Mouse (Mus musculus) heart, postnatal 4 days (tissue): ENCODE results near the gene Kctd8. TPM values are rescaled to one million over a fixed set of nuclear protein-coding genes. Genes with fewer than 3 reads are reported as not detected.
A peak's percentile ranks its signal among the peaks of the same experiment; 100 is the strongest.
"Not testable (repeated sequence)": the region's sequence is repeated elsewhere in the genome, so short reads cannot be mapped to it uniquely, and the experiment has no call there.

Experiments used
- DNase-seq: peaks from one replicate; pipeline ENCODE4 v3.0.0; 2021
- total RNA-seq, 2 experiments: library from RNA; stranded (reverse); gene quantifications; 2 replicates each; pipeline ENCODE4 v1.2.3; 2021

Kctd8 gene
- under 1 TPM; 0.50 to 0.79 TPM for total RNA-seq

- DNase-seq: peak; percentile 75
Measured at GRCm38 (mm10) chr5:69340919-69341801, at the start of gene Kctd8. Gene Kctd8, minus strand, starts transcription at chr5:69341679.

DNA sequence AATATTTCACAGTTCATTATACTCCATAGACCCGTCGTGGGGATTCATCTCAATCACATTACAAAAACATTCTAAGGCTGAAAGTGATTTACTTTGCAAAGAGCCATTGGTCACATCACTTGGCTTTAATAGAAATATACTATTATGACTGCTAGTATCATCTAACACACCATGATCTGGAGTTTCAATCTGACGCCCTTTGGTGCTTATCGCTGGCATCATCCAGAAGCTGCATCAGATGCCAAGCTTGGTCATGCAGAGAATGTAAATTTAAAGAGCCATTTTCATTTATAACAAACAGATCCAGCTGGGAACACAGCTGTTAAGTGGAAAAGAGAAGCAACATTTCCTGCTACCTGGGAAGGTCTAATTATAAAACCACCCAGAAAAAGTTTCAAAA is 37.6 kb upstream of the Kctd8 start:
- DNase-seq: no peak

DNA sequence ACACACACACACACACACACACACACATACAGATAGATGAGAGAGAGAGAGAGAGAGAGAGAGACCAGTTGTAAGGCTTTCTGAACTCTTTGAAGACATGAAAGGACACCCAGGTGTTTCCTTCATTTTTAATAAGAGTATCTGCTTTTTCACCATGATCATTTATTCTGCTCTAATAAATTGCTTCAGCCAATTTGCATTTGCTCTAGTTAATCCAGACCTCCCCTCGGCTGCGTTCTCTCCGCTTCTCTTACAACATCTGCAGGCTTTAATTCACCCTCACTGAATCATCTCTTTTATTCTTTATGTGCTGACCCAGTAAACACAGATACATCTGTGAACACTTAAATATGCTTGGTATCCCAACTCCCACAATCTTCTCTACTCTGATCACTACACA is 9.1 kb upstream of the Kctd8 start:
- DNase-seq: no peak

DNA sequence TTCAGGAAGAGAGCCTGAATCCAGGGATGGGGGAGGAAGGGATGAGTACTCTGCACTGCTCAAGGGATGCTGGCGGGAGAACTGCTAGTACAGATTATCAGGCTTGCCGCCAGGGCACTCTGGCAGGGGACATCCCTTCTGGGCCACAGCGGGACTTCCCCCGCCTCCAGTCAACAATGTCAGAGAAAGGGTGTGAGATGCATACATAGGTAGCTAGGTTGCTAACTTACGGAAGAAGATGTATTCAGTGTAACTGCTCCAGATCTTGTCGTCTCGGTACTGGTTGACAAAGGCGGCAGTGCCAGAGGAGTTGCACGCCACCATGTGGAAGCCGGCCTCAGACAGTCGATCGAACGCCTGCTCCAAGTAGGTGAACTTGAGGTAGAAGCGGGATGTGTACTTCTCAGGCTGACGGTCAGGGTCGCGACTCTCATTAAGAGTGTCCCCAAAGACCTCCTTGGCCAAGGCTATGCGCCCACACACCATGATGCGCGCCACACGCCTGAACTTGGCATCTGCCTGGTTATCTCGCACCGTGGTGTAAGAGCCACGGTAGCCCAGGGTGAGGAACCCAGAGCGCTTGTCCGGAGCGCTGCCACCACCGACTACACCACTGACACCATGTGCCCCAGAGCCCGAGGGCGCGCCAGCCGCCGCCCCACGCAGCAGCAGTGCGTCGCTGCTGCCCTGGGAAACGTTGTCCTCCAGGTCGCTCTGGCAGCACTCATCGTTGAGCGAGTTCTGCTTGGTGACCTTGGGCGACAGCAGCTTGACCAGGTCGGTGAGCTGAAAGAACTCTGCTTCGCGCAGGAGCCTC is 1.2 kb downstream of the Kctd8 start:
- peak; percentile 24 for DNase-seq

- no peak for DNase-seq
Measured at GRCm38 (mm10) chr5:69339623-69339970, 1.9 kb downstream of the Kctd8 start.

GRCm38 (mm10) chr5:69338916-69339622 is 2.4 kb downstream of the Kctd8 start:
- DNase-seq: no peak

- DNase-seq: no peak
Measured at GRCm38 (mm10) chr5:69327561-69327960, 13.9 kb downstream of the Kctd8 start.

- DNase-seq: no peak
Measured at GRCm38 (mm10) chr5:69324566-69325230, 16.8 kb downstream of the Kctd8 start.

GRCm38 (mm10) chr5:69312611-69313010 is 28.9 kb downstream of the Kctd8 start:
- no peak for DNase-seq

- DNase-seq: no peak
Measured at GRCm38 (mm10) chr5:69301665-69302064, 39.8 kb downstream of the Kctd8 start.

GRCm38 (mm10) chr5:69292353-69292752 is 49.1 kb downstream of the Kctd8 start:
- DNase-seq: no peak

DNA sequence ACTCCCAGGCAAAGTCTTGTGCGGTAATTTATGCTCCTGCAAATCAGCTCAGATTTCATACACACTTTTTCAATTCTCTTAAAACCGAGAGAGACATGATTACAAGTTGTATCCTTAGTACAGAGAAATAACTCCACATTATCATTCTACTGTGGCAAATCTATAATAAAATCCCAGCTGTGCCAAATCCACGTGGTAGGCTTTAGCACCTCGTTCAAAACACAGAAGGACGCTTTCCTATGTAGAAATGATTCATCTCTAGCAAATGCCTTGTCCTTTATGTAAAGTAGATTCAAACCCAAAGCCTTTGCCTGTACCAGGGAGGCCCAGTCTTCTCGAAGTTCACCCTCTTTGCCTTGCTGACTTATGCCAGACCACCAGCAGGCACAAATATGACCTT is 57.1 kb downstream of the Kctd8 start:
- no peak for DNase-seq

- DNase-seq: no peak
Measured at GRCm38 (mm10) chr5:69252366-69252765, 89.1 kb downstream of the Kctd8 start.

DNA sequence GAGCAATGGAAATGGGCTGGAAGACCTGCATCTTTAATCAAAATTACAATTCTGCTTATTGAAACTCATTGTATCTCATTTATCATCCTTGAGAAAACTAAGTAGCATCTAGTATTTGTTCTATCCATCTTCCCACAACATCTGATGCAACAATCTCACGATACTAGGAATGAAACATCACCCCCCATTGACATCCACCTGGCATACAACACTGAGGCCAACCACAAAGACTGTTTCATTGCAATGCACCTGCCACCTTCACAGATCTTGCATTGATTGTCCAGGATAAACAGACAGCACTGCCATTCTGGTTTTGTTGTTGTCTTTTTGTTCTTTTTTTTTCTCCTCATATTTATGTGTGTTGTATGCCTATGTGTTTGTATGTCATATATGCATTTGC is 99.5 kb downstream of the Kctd8 start:
- DNase-seq: no peak

- no peak for DNase-seq
Measured at GRCm38 (mm10) chr5:69233560-69233959, 107.9 kb downstream of the Kctd8 start.

GRCm38 (mm10) chr5:69231649-69232048 is 109.8 kb downstream of the Kctd8 start:
- not testable (repeated sequence) for DNase-seq

GRCm38 (mm10) chr5:69227147-69227546 is 114.3 kb downstream of the Kctd8 start:
- DNase-seq: no peak

GRCm38 (mm10) chr5:69222608-69223007 is 118.9 kb downstream of the Kctd8 start:
- no peak for DNase-seq

DNA sequence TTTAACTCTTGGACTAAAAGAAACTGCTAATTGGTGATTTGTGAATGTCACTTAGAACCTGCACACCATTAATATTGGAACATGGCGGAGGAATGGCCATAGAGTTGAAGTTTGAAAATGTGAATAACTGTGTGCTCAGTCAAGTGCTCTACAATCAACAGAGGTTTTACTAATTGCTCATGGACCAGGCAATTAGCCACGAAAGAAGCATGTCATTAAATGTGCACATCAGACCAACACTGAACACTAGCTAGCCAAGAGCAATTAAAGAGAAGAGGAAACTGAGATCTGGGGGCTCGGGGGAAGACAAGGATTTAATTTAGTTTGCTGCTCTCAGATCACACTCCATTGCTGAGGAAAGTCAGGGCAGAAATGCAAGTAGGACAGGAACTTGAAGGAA is 126.3 kb downstream of the Kctd8 start:
- DNase-seq: no peak

- DNase-seq: no peak
Measured at GRCm38 (mm10) chr5:69209401-69209800, 132.1 kb downstream of the Kctd8 start.

- DNase-seq: no peak
Measured at GRCm38 (mm10) chr5:69207713-69208112, 133.8 kb downstream of the Kctd8 start.

DNA sequence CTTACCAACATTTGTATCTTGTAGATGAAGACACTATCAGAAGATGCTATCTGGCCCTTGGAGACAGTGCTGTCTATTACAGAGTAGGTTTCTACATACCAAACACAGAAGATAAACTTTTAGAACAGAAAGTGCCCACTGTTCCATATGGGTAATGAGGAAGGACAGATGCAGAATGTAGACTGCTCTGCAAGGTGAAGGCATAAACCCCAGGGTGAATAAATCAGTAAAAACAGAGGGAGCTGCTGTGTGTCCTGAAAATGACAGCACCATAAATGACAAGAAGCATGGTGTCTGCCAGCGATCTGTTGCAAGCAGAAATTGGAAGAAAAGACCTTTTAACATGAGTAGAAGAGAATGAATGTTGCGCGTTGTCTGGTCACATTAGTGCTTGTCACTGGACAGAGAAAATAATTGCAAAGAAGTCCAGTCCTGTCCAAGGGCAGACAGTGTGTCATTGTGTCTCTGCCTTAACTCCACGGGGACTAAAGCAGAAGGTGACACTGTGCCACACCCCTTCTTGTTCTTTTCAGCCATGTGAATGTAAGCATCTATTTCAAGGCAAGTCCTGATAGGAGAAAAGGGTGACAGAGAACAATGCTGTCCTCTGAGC is 181.5 kb downstream of the Kctd8 start:
- DNase-seq: no peak
